Mouse (Mus musculus) lung, adult 10 weeks (tissue): ENCODE results near the gene Gm11042. TPM values are rescaled to one million over a fixed set of nuclear protein-coding genes. Genes with fewer than 3 reads are reported as not detected.

ENCODE experiments used
- polyA plus RNA-seq: library from polyadenylated mRNA; stranded (reverse); fragments of 350-450 nt; fragmentation: Illumina TruSeq; extraction: RNeasy Lipid Tissue Mini Kit (QIAGEN cat#74804); gene quantifications from one replicate; pipeline ENCODE4 v1.2.3, GENCODE M21; 2014; ENCODE audit warnings: low read depth, low replicate concordance; ENCODE audit not compliant: insufficient read depth

Gm11042 gene
- not detected for polyA plus RNA-seq

GRCm38 (mm10) chr12:74316344-74316973 is at the start of gene Gm11042:
Gm11042 (minus strand) TSS chr12:74316394.

